Mouse (Mus musculus): ENCODE data around the gene Rnaseh2a.

- TF ChIP-seq CTCF (IDR thresholded peaks at IDR 0.05; ENCODE audit: low read depth, low read length) (no peak), GATA1 (IDR thresholded peaks at IDR 0.05; ENCODE audit: borderline replicate concordance, low read length) (no peak)
Measured at GRCm38 (mm10) chr8:84921596-84921995, 48.0 kb downstream of the Rnaseh2a start.
